Mouse (Mus musculus) hindbrain, embryonic 15.5 days (tissue): ENCODE data around the gene Rasgrp1. TPM values are rescaled to one million over a fixed set of nuclear protein-coding genes. Genes with fewer than 3 reads are reported as not detected.

Experiments
- ATAC-seq: fragments of 200-750 bp; cut with Nextera tagmentation; 2 replicates; pipeline ENCODE4 v1.8.0; 2017; ENCODE audit warnings: low read depth, moderate number of reproducible peaks, moderate TSS enrichment; ENCODE audit not compliant: low FRiP score
- H3K27ac ChIP-seq: fragments of 300-500 bp; sonication (generic); replicated peaks from 2 replicates; pipeline ENCODE4 v1.5.1; 2015; ENCODE audit warnings: mild to moderate bottlenecking, inconsistent platforms
- H3K27me3 ChIP-seq: fragments of 300-500 bp; sonication (generic); 2 replicates; pipeline ENCODE4 v1.6.1; 2015; ENCODE audit warnings: control low read depth, inconsistent platforms
- H3K36me3 ChIP-seq: fragments of 300-500 bp; sonication (generic); 2 replicates; pipeline ENCODE4 v1.6.1; 2015; ENCODE audit warnings: control low read depth, inconsistent platforms
- H3K4me1 ChIP-seq: fragments of 300-500 bp; sonication (generic); replicated peaks from 2 replicates; pipeline ENCODE4 v1.6.1; 2015; ENCODE audit warnings: control low read depth, inconsistent platforms
- H3K4me2 ChIP-seq: fragments of 300-500 bp; sonication (generic); 2 replicates; pipeline ENCODE4 v1.6.1; 2015; ENCODE audit warnings: moderate library complexity, mild to moderate bottlenecking, inconsistent platforms
- H3K4me3 ChIP-seq: fragments of 300-500 bp; sonication (generic); 2 replicates; pipeline ENCODE4 v1.5.1; 2015; ENCODE audit warnings: mild to moderate bottlenecking, inconsistent platforms
- H3K9ac ChIP-seq: fragments of 300-500 bp; sonication (generic); 2 replicates; pipeline ENCODE4 v1.6.1; 2015; ENCODE audit warnings: inconsistent platforms
- H3K9me3 ChIP-seq: fragments of 300-500 bp; sonication (generic); 2 replicates; pipeline ENCODE4 v1.6.1; 2016; ENCODE audit warnings: control low read depth, inconsistent platforms
- WGBS: fragments of 180-500 bp; shearing (Covaris S2); methylation state at CpG from one replicate; pipeline ENCODE4 v1.1.7; 2015; 5-methylcytosine and 5-hydroxymethylcytosine counted together
- polyA plus RNA-seq: library from polyadenylated mRNA; unstranded; fragments of >200 nt; fragmentation: Nextera tagmentation; extraction: Ambion mirVana; gene quantifications from 2 replicates; pipeline ENCODE4 v1.2.1, GENCODE M21; 2015

The Rasgrp1 gene
- polyA plus RNA-seq, 1 experiment from 2014 or later, result 1.9 TPM

DNA sequence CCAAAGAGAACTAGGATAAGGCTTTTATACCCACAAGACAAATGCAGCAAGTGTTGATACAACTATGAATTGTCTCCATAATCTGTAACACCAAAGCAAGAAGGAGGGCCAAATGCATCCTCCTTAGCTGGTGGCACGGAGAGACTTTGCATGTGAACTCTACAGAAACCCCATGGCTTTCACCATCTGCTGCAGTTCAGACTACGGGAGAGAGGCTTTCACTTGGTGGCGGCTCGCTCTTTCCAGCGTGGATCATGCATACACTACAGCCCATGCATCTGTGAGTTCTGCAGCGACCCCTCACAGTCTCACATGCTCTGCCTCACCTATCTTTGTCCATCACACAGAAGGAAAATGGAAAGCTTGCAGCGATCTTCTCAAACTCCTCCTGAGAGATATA is 54.5 kb downstream of the Rasgrp1 start:
- Histone ChIP-seq H3K27me3 (no peaks in the 10 kb centered on the region), H3K9ac (no peak overlapping the region), H3K9me3 (no peaks in the 10 kb centered on the region), H3K4me1 (no peaks in the 10 kb centered on the region), H3K4me2 (no peak overlapping the region), H3K27ac (no peak overlapping the region), H3K4me3 (no peak overlapping the region), H3K36me3 (no peaks in the 10 kb centered on the region)
- 82% methylated on average over 7 of the region's 7 CpGs for WGBS
- ATAC-seq, result no peak

DNA sequence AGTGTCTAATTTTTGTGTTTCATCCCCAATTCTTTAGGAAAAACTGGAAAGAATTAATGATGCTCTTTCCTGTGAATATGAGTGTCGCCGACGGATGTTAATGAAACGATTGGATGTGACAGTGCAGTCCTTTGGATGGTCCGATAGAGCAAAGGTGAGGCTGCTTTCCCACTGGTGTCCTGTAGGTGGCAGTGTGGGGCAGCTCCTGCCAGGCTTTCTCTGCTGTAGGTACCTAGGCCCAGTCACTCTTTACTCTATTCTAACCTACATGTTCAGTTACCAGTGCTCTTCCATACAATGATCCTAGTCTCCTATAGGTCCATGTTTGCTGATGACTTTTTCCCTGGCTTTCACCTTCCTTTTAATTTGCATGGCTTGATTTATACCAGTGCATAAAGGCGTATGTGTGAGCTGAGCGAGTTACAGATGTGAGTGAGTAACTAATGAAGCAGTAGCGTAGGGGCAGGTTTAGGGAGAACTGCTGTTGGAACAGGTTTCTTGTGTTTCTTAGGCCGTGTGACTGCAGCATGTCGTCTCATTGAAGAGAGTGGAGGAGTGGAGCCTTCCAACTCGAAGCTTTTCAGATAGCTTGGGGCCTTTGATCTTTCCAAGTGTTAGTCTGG is 78.9 kb downstream of the Rasgrp1 start:
- no peak overlapping the region for H3K9ac ChIP-seq
- no peak overlapping the region for H3K4me3 ChIP-seq
- peaks cover 30% of the 10 kb centered on the region for H3K36me3 ChIP-seq
- no peak overlapping the region for H3K4me2 ChIP-seq
- no peaks in the 10 kb centered on the region for H3K4me1 ChIP-seq
- H3K27ac ChIP-seq, result no peak overlapping the region
- no peaks in the 10 kb centered on the region for H3K9me3 ChIP-seq
- peak; percentile 76 for ATAC-seq
- H3K27me3 ChIP-seq, result no peaks in the 10 kb centered on the region
- 70% methylated on average over 11 of the region's 11 CpGs for WGBS

DNA sequence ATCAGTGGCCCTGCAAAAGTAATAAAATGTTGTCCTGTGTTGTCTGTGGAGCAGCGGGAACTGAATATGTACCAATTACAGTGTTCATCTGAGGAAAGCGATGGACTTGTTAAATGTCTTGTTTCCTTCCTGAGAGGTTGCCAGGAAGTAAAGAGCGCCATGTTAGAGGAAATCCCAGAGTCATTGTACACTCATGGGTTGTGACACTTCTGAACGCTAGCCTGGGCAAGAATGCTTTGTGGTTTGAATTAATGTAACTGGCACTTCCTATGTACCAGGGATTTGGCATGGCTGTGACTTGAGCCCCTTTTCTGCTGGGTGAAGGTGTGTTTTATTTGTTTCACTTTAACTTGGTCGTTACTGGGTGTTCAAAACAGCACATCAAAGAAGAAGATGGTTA is 80.6 kb downstream of the Rasgrp1 start:
- ATAC-seq, result no peak
- Histone ChIP-seq H3K36me3 (peaks cover 19% of the 10 kb centered on the region), H3K4me2 (no peak overlapping the region), H3K4me1 (no peaks in the 10 kb centered on the region), H3K4me3 (no peak overlapping the region), H3K9ac (no peak overlapping the region), H3K9me3 (no peaks in the 10 kb centered on the region), H3K27ac (no peak overlapping the region), H3K27me3 (no peaks in the 10 kb centered on the region)
- 92% methylated on average over 5 of the region's 5 CpGs for WGBS

DNA sequence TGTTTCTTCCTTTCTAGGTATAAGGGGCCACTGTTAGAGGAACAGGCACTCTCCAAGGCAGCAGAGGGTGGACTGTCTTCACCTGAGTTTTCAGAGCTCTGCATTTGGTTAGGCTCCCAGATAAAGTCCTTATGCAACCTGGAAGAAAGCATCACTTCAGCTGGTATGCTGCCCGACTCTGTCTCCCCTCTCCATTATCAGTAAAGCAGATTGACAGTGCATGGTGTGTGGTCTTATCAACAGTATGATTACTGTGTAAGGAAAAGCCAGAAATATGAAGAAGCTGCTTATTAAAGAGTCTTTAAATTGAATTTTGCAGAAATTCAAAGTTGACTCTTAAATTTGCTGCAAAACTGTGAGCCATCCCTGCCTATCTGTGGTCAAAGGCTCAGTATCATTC is 85.2 kb downstream of the Rasgrp1 start:
- Histone ChIP-seq H3K9ac (no peak overlapping the region), H3K9me3 (no peaks in the 10 kb centered on the region), H3K27ac (no peak overlapping the region), H3K4me3 (no peak overlapping the region), H3K27me3 (no peaks in the 10 kb centered on the region), H3K36me3 (peaks cover 6% of the 10 kb centered on the region; the same call in 1 of the 2 replicates), H3K4me2 (no peak overlapping the region), H3K4me1 (no peaks in the 10 kb centered on the region)
- WGBS, result 83% methylated on average over 1 of the region's 1 CpGs
- no peak for ATAC-seq

DNA sequence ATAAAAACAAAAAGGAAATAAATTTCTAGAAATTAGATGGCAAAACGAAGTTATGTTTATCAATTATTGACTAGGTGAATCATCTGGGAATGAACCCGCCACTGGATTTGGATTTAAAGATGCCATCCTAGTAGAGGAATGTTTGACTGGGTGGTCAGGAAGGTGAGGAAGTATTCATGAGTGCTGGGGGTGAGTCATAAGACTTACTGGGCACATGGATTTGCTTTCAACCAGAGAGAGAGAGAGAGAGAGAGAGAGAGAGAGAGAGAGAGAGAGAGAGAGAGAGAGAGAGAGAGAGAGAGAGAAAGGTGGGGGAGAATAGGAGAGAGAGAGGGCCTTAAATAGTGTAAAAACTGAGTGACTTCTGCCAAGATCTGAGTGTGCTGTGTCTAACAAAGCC is 87.4 kb downstream of the Rasgrp1 start:
- H3K27me3 ChIP-seq, result no peaks in the 10 kb centered on the region
- no peak overlapping the region for H3K4me2 ChIP-seq
- H3K9ac ChIP-seq, result no peak overlapping the region
- no peaks in the 10 kb centered on the region for H3K9me3 ChIP-seq
- ATAC-seq, result no peak
- no peak overlapping the region for H3K4me3 ChIP-seq
- H3K36me3 ChIP-seq, result peaks cover 4% of the 10 kb centered on the region; the same call in 1 of the 2 replicates
- WGBS, result 95% methylated on average over 2 of the region's 2 CpGs
- H3K27ac ChIP-seq, result no peak overlapping the region
- peaks cover 17% of the 10 kb centered on the region for H3K4me1 ChIP-seq

DNA sequence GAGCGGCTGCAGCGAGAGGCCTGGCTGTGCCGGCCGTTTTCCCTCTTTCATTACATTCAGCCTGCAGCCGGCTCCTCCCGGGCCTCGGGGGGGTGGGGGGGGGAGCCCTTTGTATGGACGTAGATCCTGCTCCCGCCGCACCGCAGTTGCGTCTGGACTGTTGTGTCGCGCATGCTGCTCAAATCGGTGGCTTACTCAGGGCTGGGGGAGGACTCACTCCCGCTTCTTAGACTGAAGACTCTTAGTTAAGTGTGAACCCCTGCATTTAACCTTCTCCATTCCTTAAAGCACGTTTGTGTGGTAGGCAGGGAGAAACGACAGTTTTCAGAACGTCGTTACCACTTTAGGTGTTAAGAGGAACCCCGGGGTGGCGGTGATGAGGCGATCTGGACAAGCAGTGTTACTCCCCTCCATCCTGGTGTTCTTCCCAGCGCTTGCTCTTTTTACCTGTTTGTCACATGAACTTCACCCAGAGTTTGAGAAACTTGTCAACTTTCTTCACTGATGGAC is 92.7 kb downstream of the Rasgrp1 start:
- no peaks in the 10 kb centered on the region for H3K9me3 ChIP-seq
- H3K36me3 ChIP-seq, result no peaks in the 10 kb centered on the region
- H3K4me1 ChIP-seq, result peaks cover 18% of the 10 kb centered on the region
- H3K27ac ChIP-seq, result peak overlapping the region; percentile 93
- no peaks in the 10 kb centered on the region for H3K27me3 ChIP-seq
- H3K4me2 ChIP-seq, result peak overlapping the region; percentile 64
- under 1% methylated on average over 24 of the region's 24 CpGs for WGBS
- peak overlapping the region; percentile 98 for H3K9ac ChIP-seq
- H3K4me3 ChIP-seq, result peak overlapping the region; percentile 98
- peak; percentile 71 for ATAC-seq

DNA sequence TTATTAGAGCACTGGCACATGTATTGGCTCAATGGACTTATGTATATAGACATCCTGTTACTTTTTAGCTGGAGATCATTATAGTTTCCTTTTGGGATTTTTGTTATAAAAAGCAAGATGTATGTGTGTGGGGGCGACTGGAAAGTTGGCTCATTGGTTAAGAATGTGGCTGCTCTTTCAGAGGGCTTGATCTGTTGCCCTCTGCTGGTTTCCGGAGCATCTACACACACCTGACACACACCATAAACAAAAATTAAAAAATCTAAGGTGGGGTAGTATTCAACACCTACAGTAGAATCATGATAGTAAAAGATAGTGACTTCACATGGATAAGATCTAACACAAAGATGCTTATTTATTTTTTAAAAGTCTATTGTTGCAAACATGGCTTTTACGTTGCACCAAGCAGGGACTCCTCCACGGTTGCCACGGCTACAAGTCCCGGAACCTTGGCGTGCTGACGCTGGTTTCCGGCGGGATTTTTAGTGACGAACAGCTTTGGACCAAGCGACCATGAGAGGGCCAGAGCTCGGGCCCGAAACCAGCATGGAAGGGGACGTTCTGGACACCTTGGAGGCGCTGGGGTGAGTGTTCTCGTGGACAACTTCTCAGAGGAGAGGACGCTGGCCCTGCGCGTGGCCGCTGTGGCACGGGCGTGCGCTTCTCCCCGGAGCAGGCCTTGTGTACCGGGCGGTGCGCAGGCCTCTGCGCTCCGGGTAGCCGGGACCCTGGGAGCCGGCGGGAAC is 93.4 kb downstream of the Rasgrp1 start, which contains the start of gene Fam98b:
Gene Fam98b, plus strand, starts transcription at position 485 of the 746 bp plus-strand sequence.
- Histone ChIP-seq H3K27ac (peak within 1 kb of the TSS; percentile 93), H3K36me3 (no peaks in the 10 kb centered on the region), H3K9ac (peak within 1 kb of the TSS; percentile 98), H3K4me3 (peak within 1 kb of the TSS; percentile 98), H3K27me3 (no peaks in the 10 kb centered on the region), H3K4me2 (peak within 1 kb of the TSS; percentile 64), H3K4me1 (peaks cover 18% of the 10 kb centered on the region), H3K9me3 (no peaks in the 10 kb centered on the region)
- WGBS, result under 1% methylated on average over 33 of the region's 33 CpGs
- peak; percentile 97 for ATAC-seq

DNA sequence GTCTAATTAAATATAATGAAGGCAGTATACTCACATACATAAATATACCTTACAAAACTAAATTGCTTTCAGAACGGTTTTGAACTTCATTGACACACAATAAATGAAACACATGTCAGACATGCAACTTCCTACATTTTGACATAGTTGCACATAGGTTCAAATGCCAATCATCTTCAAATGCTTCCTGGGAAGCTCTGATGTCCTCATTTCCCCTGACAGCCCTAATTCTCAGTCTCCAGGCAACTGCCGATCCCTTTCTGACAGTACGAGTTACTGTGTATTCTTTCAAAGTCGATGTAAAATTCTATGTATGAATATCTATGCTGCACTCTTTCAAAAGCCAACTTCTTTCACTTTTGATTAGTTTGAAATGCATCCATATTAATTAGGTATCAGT is 100.8 kb downstream of the Rasgrp1 start:
- Histone ChIP-seq H3K36me3 (no peaks in the 10 kb centered on the region), H3K4me1 (no peaks in the 10 kb centered on the region), H3K9me3 (no peaks in the 10 kb centered on the region), H3K27ac (no peak overlapping the region), H3K4me3 (no peak overlapping the region), H3K27me3 (no peaks in the 10 kb centered on the region), H3K4me2 (no peak overlapping the region), H3K9ac (no peak overlapping the region)
- 68% methylated on average over 4 of the region's 4 CpGs for WGBS
- no peak for ATAC-seq

DNA sequence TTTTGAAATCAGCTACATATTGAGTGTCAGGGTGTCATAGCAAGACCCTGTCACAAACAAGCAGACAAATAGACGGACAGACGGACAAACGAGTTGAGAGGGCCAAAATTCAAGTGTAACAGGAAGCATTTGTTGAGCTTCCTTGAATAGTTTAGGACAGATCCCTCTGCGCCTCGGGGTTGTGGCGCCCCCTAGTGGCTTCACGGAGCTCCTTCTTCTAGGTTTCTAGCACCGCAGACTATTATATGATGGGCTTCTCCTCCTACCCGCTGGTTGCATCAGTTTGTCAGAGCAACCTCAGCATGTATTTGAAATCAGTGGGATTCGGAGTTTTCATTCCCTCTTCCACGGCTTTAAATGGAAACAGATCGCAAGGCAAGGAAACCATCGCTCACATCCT is 111.5 kb downstream of the Rasgrp1 start:
- ATAC-seq, result peak; percentile 90
- H3K4me3 ChIP-seq, result no peak overlapping the region
- 0 out of 2 replicates have a peak, but pooled peaks cover 4% of the 10 kb centered on the region for H3K27me3 ChIP-seq
- H3K9me3 ChIP-seq, result no peaks in the 10 kb centered on the region
- peaks cover 9% of the 10 kb centered on the region for H3K4me1 ChIP-seq
- 4% methylated on average over 13 of the region's 13 CpGs for WGBS
- H3K9ac ChIP-seq, result no peak overlapping the region
- H3K36me3 ChIP-seq, result no peaks in the 10 kb centered on the region
- no peak overlapping the region for H3K27ac ChIP-seq
- H3K4me2 ChIP-seq, result peak overlapping the region; percentile 18; the same call in 1 of the 2 replicates

DNA sequence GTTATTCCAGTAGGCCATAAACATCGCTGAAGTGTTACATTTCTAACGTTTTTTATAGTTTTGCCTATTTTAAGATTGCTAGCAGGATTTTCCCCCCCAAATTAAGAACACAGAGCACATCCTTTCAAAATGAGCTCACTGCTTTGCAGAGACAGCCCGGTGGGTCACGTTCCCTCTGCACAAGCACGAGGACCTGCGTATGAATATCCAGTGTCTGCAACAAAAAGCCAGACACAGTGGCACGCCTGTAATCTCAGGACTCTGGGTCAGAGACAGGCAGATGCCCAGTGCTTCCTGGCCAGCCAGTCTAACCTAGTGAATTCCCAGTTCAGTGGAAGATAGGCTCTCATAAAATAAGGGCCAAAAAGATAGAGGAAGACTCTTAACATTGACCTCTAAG is 112.5 kb downstream of the Rasgrp1 start:
- Histone ChIP-seq H3K4me2 (no peak overlapping the region), H3K9me3 (no peaks in the 10 kb centered on the region), H3K27ac (no peak overlapping the region), H3K36me3 (no peaks in the 10 kb centered on the region), H3K27me3 (0 out of 2 replicates have a peak, but pooled peaks cover 4% of the 10 kb centered on the region), H3K4me3 (no peak overlapping the region), H3K9ac (no peak overlapping the region), H3K4me1 (peaks cover 9% of the 10 kb centered on the region)
- ATAC-seq, result no peak
- 80% methylated on average over 7 of the region's 7 CpGs for WGBS
